Mouse (Mus musculus) forebrain, embryonic 11.5 days (tissue): ENCODE results near the gene Klk4. TPM values are rescaled to one million over a fixed set of nuclear protein-coding genes. Genes with fewer than 3 reads are reported as not detected.

Source experiments
- ATAC-seq: fragments of 200-750 bp; cut with Nextera tagmentation; replicated peaks from 2 replicates; pipeline ENCODE4 v1.8.0; 2017; ENCODE audit warnings: moderate TSS enrichment; ENCODE audit not compliant: low FRiP score
- DNase-seq: peaks from one replicate; pipeline ENCODE4 v3.0.0-alpha.2; 2017; ENCODE audit warnings: low spot score
- H3K27ac ChIP-seq: fragments of 300-500 bp; sonication (generic); 2 replicates; pipeline ENCODE4 v1.5.1; 2014; ENCODE audit warnings: low read depth, low read length
- H3K27me3 ChIP-seq: fragments of 300-500 bp; sonication (generic); 2 replicates; pipeline ENCODE4 v1.6.1; 2014; ENCODE audit warnings: mild to moderate bottlenecking, low read length, mixed read lengths; ENCODE audit not compliant: control insufficient read depth, insufficient read depth
- H3K36me3 ChIP-seq: fragments of 300-500 bp; sonication (generic); 2 replicates; pipeline ENCODE4 v1.6.1; 2014; ENCODE audit warnings: mild to moderate bottlenecking, low read length, moderate library complexity, mixed read lengths; ENCODE audit not compliant: control insufficient read depth, insufficient read depth
- H3K4me1 ChIP-seq: fragments of 300-500 bp; sonication (generic); replicated peaks from 2 replicates; pipeline ENCODE4 v1.6.1; 2014; ENCODE audit warnings: low read length, mixed read lengths; ENCODE audit not compliant: control insufficient read depth, insufficient read depth
- H3K4me2 ChIP-seq: fragments of 300-500 bp; sonication (generic); 2 replicates; pipeline ENCODE4 v1.6.1; 2014; ENCODE audit warnings: low read depth, mild to moderate bottlenecking, low read length, moderate library complexity, mixed read lengths; ENCODE audit not compliant: severe bottlenecking
- H3K4me3 ChIP-seq: fragments of 300-500 bp; sonication (generic); 2 replicates; pipeline ENCODE4 v1.5.1; 2014; ENCODE audit warnings: low read depth, low read length
- H3K9ac ChIP-seq: fragments of 300-500 bp; sonication (generic); 2 replicates; pipeline ENCODE4 v1.6.1; 2014; ENCODE audit warnings: low read length
- H3K9me3 ChIP-seq: fragments of 300-500 bp; sonication (generic); 2 replicates; pipeline ENCODE4 v1.6.1; 2016; ENCODE audit warnings: low read length, mixed read lengths; ENCODE audit not compliant: control insufficient read depth
- WGBS: fragments of 180-500 bp; shearing (Covaris S2); extraction: QIAGEN DNeasy Blood & Tissue Kit; methylation state at CpG from one replicate; pipeline ENCODE4 v1.1.7; 2014; 5-methylcytosine and 5-hydroxymethylcytosine counted together
- polyA plus RNA-seq: library from polyadenylated mRNA; unstranded; fragments of >200 nt; fragmentation: Nextera tagmentation; extraction: Ambion mirVana; gene quantifications from 2 replicates; pipeline ENCODE4 v1.2.1, GENCODE M21; 2014

Klk4 gene
- polyA plus RNA-seq, 1 experiment from 2014 or later: not detected

DNA sequence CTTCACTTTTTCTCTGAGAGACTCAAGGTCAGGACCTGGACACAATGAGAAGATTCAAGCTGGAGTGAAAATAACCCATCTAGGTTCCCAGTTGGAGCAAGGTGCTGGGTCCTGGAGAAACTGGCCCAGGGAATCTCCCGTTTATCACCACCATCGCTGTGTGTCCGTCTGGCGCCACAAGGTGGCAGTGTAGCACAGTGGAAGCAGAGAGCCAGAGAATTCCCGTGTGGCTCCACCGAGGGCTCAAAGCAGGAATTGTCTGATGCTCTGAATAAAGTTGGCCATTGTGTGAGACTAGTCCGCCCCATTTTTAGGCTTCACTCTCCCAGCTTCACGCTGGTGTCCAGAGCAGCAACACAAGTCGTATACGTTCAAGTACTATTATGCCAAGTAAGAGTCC lies 7.7 kb upstream of the Klk4 start:
- H3K27me3 ChIP-seq: no peaks in the 10 kb centered on the region
- no peaks in the 10 kb centered on the region for H3K4me1 ChIP-seq
- no peak overlapping the region for H3K4me2 ChIP-seq
- H3K4me3 ChIP-seq: no peak overlapping the region
- DNase-seq: peak; percentile 86
- ATAC-seq: peak; percentile 55
- no peaks in the 10 kb centered on the region for H3K9me3 ChIP-seq
- no peaks in the 10 kb centered on the region for H3K36me3 ChIP-seq
- H3K27ac ChIP-seq: no peak overlapping the region
- no peak overlapping the region for H3K9ac ChIP-seq
- 2% methylated on average over 10 of the region's 10 CpGs for WGBS

DNA sequence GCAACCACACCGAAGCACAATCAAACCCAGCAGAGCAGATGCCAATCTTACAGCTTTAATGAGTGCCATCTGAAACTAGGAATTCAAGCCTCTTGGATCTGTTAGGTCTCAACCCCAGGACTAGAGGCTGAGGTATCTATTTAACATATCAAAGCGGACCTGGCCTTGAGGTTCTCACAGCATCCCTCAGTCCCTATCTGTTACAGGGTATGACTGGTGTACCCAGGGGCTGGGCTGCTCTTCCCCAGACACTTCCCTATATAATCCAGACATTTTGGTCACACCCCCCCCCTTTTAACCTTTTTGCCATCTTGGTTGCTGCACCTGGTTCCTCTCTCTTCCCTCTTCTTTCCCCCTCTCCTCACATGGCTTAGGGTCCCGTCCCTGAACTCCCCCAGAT lies 7.3 kb upstream of the Klk4 start:
- DNase-seq (no peak), ATAC-seq (no peak)
- H3K4me1 ChIP-seq: no peaks in the 10 kb centered on the region
- H3K9ac ChIP-seq: no peak overlapping the region
- WGBS: 75% methylated on average over 3 of the region's 3 CpGs
- H3K4me3 ChIP-seq: no peak overlapping the region
- H3K27me3 ChIP-seq: no peaks in the 10 kb centered on the region
- H3K9me3 ChIP-seq: no peaks in the 10 kb centered on the region
- no peaks in the 10 kb centered on the region for H3K36me3 ChIP-seq
- H3K27ac ChIP-seq: no peak overlapping the region
- no peak overlapping the region for H3K4me2 ChIP-seq

DNA sequence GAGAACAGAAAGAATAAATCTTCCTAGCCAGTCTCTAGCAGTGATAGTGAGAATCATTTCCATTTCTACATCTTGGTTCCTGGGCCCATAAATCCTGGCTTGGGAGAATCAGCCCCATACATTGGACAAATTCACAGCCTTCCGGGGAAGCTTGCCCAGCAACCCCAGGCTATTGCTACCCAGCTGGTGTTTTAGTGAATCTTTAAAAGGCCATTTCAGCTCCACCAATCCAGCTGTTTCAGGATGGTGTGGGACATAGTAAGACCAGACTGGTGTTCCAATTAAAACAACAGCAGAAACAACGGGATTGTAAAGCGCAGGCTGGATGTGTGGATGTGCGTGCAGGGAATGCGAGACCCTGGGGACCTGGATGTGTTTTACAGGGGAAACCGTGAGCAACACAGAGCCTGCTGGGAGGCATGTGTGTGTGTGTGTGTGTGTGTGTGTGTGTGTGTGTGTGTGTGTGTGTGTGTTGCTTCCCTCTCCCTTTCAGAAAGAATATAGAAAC lies 6.0 kb upstream of the Klk4 start:
- H3K36me3 ChIP-seq: no peaks in the 10 kb centered on the region
- WGBS: 87% methylated on average over 6 of the region's 6 CpGs
- DNase-seq (no peak), ATAC-seq (no peak)
- H3K9me3 ChIP-seq: no peaks in the 10 kb centered on the region
- no peak overlapping the region for H3K27ac ChIP-seq
- no peak overlapping the region for H3K4me3 ChIP-seq
- no peaks in the 10 kb centered on the region for H3K4me1 ChIP-seq
- no peaks in the 10 kb centered on the region for H3K27me3 ChIP-seq
- H3K4me2 ChIP-seq: no peak overlapping the region
- H3K9ac ChIP-seq: no peak overlapping the region

GRCm38 (mm10) chr7:43876444-43876843 lies 4.5 kb upstream of the Klk4 start:
- ATAC-seq: no peak
- Histone ChIP-seq H3K4me2 (no peak overlapping the region), H3K9me3 (no peaks in the 10 kb centered on the region), H3K9ac (no peak overlapping the region), H3K4me3 (no peak overlapping the region), H3K36me3 (no peaks in the 10 kb centered on the region), H3K27ac (no peak overlapping the region), H3K4me1 (no peaks in the 10 kb centered on the region), H3K27me3 (no peaks in the 10 kb centered on the region)
- DNase-seq: no peak
- WGBS: 79% methylated on average over 4 of the region's 4 CpGs

- no peaks in the 10 kb centered on the region for H3K36me3 ChIP-seq
- no peak overlapping the region for H3K4me3 ChIP-seq
- ATAC-seq (no peak), DNase-seq (no peak)
- no peak overlapping the region for H3K9ac ChIP-seq
- H3K4me1 ChIP-seq: no peaks in the 10 kb centered on the region
- no peak overlapping the region for H3K27ac ChIP-seq
- no peaks in the 10 kb centered on the region for H3K9me3 ChIP-seq
- 43% methylated on average over 1 of the region's 1 CpGs for WGBS
- H3K4me2 ChIP-seq: no peak overlapping the region
- no peaks in the 10 kb centered on the region for H3K27me3 ChIP-seq
These were observed 2.7 kb upstream of the Klk4 start for GRCm38 (mm10) chr7:43878281-43878680.

GRCm38 (mm10) chr7:43882346-43882745 lies 1.4 kb downstream of the Klk4 start:
- no peaks in the 10 kb centered on the region for H3K9me3 ChIP-seq
- H3K4me2 ChIP-seq: no peak overlapping the region
- DNase-seq (no peak), ATAC-seq (0 out of 2 replicates have a peak, but pooled peaks have one; percentile 21)
- no peak overlapping the region for H3K4me3 ChIP-seq
- no peaks in the 10 kb centered on the region for H3K4me1 ChIP-seq
- H3K27ac ChIP-seq: no peak overlapping the region
- 23% methylated on average over 4 of the region's 4 CpGs for WGBS
- H3K27me3 ChIP-seq: no peaks in the 10 kb centered on the region
- H3K36me3 ChIP-seq: no peaks in the 10 kb centered on the region
- H3K9ac ChIP-seq: no peak overlapping the region

DNA sequence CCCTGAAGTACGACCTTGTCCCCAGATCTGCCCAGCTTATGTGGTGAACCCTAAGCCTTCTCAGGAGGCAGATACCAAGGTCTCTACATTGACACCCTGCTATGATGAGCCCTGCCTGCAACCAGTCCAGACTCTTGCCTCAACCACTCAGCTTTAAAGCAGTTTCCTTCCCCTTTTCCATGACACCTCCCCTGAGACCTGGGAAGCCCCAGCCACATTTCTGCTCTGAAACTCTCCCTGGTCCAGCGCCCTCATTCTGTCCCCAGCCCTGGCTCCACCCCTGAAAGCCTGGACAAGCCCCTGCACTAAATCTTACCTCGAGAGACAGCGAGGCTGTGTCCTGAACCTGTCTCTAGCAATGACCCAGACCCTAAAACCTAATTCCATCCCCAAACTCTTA lies 1.9 kb downstream of the Klk4 start:
- Histone ChIP-seq H3K27me3 (no peaks in the 10 kb centered on the region), H3K36me3 (no peaks in the 10 kb centered on the region), H3K9me3 (no peaks in the 10 kb centered on the region), H3K9ac (no peak overlapping the region), H3K4me2 (no peak overlapping the region), H3K4me1 (no peaks in the 10 kb centered on the region), H3K27ac (no peak overlapping the region), H3K4me3 (no peak overlapping the region)
- WGBS: 23% methylated on average over 4 of the region's 4 CpGs
- DNase-seq (no peak), ATAC-seq (no peak)

DNA sequence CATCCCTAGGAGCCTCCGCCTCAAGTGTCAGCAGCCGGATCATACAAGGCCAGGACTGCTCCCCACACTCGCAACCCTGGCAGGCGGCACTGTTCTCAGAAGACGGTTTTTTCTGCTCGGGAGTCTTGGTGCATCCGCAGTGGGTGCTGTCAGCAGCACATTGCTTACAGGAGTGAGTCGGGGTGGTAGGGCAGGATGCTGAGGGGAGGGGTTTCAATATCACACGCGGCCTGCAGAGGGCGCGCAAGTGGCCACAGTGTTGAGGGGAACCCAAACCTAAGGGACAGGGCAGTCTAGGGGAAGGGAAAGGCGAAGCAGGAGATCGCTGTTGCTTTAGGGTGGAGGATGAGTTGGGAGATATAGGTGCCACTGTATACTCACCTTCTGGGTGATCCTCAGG lies 2.6 kb downstream of the Klk4 start:
- Histone ChIP-seq H3K4me2 (peak overlapping the region; percentile 34; the same call in 1 of the 2 replicates), H3K4me1 (no peaks in the 10 kb centered on the region), H3K9ac (no peak overlapping the region), H3K9me3 (no peaks in the 10 kb centered on the region), H3K27ac (no peak overlapping the region), H3K27me3 (no peaks in the 10 kb centered on the region), H3K4me3 (no peak overlapping the region), H3K36me3 (no peaks in the 10 kb centered on the region)
- ATAC-seq: peak; percentile 56
- WGBS: 9% methylated on average over 14 of the region's 14 CpGs
- DNase-seq: peak; percentile 79

GRCm38 (mm10) chr7:43891365-43891764 lies 10.4 kb downstream of the Klk4 start:
- no peaks in the 10 kb centered on the region for H3K4me1 ChIP-seq
- peak; percentile 7 for DNase-seq
- H3K4me3 ChIP-seq: no peak overlapping the region
- H3K4me2 ChIP-seq: no peak overlapping the region
- no peak for ATAC-seq
- no peaks in the 10 kb centered on the region for H3K36me3 ChIP-seq
- no peak overlapping the region for H3K27ac ChIP-seq
- no peaks in the 10 kb centered on the region for H3K9me3 ChIP-seq
- 70% methylated on average over 5 of the region's 5 CpGs for WGBS
- H3K27me3 ChIP-seq: no peaks in the 10 kb centered on the region
- H3K9ac ChIP-seq: no peak overlapping the region
